Mouse (Mus musculus) spleen, adult 12 weeks (tissue): ENCODE data around the gene Prkch.

Source experiments
- DNase-seq: peaks from one replicate; pipeline ENCODE4 v3.0.0; 2022; ENCODE audit warnings: low spot score

The Prkch gene

GRCm38 (mm10) chr12:73611741-73612140 is 27.1 kb downstream of the Prkch start:
- no peak for DNase-seq

- DNase-seq = no peak
These were observed 28.6 kb downstream of the Prkch start for GRCm38 (mm10) chr12:73613183-73613582.

DNA sequence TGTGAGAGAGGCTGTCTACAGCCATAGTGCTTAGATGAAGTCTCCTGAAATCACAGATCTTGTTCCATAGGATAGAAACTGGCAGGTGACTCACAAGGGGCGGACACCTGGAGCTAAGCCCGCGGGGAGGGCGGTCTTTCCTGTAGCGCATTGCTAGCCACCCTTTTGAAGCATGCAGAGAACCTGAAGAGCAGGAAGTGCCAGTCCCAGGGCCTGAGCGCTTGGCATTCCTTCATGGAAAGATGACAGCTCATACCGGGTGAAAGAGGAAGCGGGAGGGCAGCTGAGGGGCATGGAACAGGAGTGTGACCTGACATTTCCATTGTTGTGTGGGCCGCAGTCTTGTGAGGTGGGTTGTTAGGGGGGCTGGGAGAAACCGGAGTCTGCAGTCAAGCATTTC is 33.1 kb downstream of the Prkch start:
- DNase-seq = no peak

DNA sequence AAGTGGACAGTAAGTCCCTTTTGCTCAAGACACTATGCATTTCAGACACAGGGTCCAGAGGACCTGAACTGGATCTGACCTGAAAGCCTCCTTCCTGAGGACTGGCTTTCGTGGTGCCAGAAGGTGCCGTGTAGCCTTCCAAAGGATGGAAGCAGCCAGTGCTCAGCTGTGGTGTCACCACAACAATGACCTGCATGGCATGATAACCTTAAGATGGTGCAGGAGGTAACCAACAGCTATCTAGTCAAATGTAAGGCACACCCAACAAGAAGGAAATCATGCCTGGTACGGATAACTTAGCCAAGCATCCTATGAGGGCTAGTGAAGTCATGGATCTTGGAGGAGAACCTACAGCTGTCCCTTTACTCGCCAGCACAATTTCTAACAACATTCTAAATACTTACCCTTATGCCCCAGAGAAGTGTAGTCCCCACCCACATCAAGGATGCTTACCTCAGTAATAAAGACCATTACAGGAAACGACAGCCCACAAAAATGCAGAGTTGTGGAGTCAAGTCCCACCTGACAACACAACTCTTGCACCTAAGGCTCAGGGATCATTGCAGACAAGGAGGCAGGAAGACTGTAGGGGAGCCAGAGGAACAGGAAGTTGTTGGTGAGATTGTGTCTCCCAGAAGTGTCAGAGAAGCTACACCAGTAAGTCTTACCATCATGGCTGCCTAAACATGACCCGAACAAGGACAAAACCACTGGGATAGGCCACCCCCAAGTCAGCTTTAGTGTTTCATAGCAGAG is 40.9 kb downstream of the Prkch start:
- no peak for DNase-seq

DNA sequence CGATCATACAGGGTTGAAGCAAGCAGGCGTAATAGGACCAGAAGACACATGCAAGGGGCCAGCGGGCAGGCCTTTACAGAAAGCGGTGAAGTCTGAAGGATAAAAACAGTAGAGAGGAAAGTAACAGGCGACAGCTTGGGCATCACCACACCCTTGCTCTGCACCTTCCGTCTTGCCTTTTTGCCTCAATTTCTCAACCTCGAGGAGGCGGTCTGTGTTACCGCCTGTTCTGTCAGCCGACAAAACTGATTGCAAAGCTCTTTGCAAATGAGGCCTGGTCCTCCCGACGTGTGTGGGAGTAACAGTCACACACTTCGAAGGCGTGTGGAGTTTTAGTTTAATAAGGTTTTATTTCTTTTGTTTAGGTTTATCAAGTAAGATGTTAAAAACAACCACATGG is 43.3 kb downstream of the Prkch start:
- no peak for DNase-seq

- DNase-seq = no peak
These were observed 46.0 kb downstream of the Prkch start for GRCm38 (mm10) chr12:73630596-73630995.

DNA sequence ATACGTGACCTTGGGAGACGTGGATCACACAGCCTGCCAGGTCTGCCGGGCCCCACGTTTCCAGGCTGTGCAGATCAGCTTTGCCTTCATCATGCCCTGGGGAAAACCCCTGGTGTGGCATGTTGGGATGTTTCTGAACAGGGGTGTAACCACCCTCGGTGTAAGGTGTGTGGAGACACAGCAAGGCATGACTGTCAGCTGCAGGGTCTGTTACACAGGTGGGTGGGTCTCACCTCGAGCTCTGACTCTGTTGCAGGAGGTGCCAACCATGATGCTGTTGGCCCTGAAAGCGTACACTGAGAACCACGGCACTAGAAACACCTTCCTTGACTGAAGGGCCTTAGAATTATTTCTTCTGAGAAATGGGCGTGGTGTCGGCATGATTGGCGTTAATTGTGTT is 46.6 kb downstream of the Prkch start:
- no peak for DNase-seq

GRCm38 (mm10) chr12:73632671-73633244 is 48.2 kb downstream of the Prkch start:
- no peak for DNase-seq

DNA sequence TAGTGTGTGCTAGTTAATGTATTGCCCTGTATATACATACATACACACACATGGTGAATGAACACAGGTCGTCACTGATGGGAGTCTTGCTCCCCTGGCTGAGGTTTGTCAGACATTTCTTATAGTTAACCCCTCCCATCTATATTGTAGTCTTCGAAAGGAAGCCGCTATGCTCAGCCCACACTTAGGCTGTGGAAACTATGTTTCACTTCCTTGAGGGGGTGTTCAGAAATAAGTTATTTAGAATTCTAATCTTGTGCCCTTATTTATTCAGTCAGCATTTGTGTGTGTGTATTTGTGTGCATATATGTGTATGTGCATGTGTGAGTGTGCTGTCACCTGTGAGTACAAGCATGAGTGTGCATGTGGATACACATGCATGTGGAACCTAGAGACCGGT is 49.1 kb downstream of the Prkch start:
- DNase-seq = no peak

- no peak for DNase-seq
These were observed 55.0 kb downstream of the Prkch start for GRCm38 (mm10) chr12:73639571-73639970.

- DNase-seq = no peak
These were observed 56.6 kb downstream of the Prkch start for GRCm38 (mm10) chr12:73641183-73641582.

- DNase-seq = no peak
These were observed 60.6 kb downstream of the Prkch start for GRCm38 (mm10) chr12:73645216-73645615.

- no peak for DNase-seq
These were observed 63.1 kb downstream of the Prkch start for GRCm38 (mm10) chr12:73647686-73648085.

GRCm38 (mm10) chr12:73656568-73657204 is 72.1 kb downstream of the Prkch start:
- no peak for DNase-seq

DNA sequence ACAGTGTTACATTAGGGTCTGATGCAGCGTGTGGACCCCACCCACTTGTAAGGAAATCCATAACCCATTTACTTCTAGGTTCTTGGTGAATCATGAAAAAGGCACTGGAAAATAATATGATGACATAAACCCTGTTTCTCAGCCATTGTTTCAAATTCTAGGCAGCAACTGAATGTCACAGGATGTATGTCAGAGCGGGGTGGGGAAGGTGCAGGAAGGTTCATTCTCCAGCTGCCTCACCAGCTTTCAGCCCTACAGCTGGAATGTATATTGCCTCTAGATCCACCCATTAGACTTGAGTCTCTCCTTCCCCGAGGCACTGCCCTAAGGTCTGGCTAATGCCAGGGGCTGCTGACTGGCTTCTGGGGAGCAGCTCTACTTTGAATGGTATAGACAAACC is 78.8 kb downstream of the Prkch start:
- DNase-seq = no peak

GRCm38 (mm10) chr12:73666701-73667100 is 82.1 kb downstream of the Prkch start:
- no peak for DNase-seq

- no peak for DNase-seq
These were observed 83.0 kb downstream of the Prkch start for GRCm38 (mm10) chr12:73667607-73668006.

- DNase-seq = no peak
These were observed 86.1 kb downstream of the Prkch start for GRCm38 (mm10) chr12:73670739-73671138.

DNA sequence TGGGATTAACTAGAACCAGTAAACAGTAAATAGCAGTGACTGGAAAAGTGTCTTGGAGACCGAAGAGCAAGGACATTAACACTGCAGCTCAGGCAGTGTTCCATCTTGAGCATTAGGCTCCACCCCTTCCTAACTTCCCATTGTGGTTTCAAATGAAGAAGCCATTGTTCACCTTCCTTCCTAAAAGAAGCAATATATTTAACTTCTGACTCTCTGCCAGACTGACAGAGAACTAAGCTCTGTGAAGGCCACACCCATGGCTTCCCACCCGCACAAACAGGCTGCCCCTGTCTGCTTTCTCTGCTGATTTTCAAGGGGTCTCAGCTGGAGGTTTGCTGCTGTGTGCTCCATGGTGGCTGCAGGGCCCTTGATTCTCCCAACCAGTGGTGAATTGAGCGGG is 86.9 kb downstream of the Prkch start:
- no peak for DNase-seq

DNA sequence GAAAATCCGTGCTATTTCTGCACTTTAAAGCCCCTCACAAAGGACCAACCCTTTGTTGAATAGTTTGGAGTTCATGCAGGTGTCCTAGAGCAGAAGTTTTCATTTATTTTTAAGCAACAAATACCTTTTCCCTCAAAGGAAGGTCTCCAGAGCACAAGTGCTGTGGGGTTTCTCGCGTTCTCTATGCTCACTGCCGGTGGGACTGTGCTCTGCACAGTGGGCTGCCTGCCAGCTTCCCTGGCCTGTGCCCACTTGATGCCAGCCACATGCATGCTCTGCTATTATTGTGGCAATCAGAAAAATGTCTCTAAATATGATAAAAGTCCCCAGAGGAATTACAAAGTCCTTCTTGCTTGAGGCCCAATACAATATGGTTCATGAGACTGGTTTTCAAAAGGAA is 87.4 kb downstream of the Prkch start:
- DNase-seq = no peak

DNA sequence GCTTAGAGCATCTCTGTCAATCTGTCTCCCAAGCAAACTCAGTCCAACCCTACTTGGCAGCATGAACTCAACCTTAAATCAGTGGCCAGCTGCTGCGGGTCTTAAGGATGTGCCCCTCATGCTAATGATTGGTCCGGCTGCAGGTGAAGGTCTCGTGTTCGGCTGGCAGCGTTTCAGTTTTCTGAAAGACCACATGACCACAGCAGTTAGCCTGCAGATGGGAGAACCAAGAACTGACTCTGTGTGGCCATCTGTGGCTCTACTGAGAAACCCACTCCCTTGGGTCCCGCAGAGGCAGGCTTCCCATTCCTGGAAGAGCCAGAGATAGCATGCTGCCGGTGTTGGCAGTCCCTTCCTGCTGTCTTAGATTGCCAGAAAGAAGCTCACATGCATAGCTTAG is 89.2 kb downstream of the Prkch start:
- DNase-seq = no peak

- no peak for DNase-seq
These were observed 90.6 kb downstream of the Prkch start for GRCm38 (mm10) chr12:73675212-73675611.

- DNase-seq = no peak
These were observed 94.8 kb downstream of the Prkch start for GRCm38 (mm10) chr12:73679400-73679801.
